Mouse (Mus musculus): ENCODE data around the gene Rftn2. TPM values are rescaled to one million over a fixed set of nuclear protein-coding genes. Genes with fewer than 3 reads are reported as not detected.

The Rftn2 gene
- polyA plus RNA-seq, 1 experiment from 2014 or later, result 13.0 TPM

- WGBS, result 25% methylated on average over 9 of the region's 11 CpGs
- H3K4me1 ChIP-seq, result peaks cover 9% of the 10 kb centered on the region
- no peaks in the 10 kb centered on the region for H3K9me3 ChIP-seq (replicated peaks)
- H3K27ac ChIP-seq, result no peak overlapping the region
- H3K4me2 ChIP-seq (replicated peaks), result 0 out of 2 replicates have a peak overlapping the region, but pooled peaks have one; percentile 21
- no peak overlapping the region for H3K9ac ChIP-seq
- H3K27me3 ChIP-seq, result no peaks in the 10 kb centered on the region
- peak; percentile 76 for ATAC-seq (ENCODE audit: low FRiP score)
- H3K36me3 ChIP-seq, result no peaks in the 10 kb centered on the region; the same call in 1 of the 2 replicates
- H3K4me3 ChIP-seq, result no peak overlapping the region
Measured at GRCm38 (mm10) chr1:55186592-55187210, 39.9 kb downstream of the Rftn2 start.

GRCm38 (mm10) chr1:55185718-55186117 is 40.9 kb downstream of the Rftn2 start:
- Histone ChIP-seq H3K36me3 (peaks cover 9% of the 10 kb centered on the region; the same call in 1 of the 2 replicates), H3K9me3 (replicated peaks) (peaks cover 2% of the 10 kb centered on the region; the same call in 1 of the 2 replicates), H3K4me1 (peaks cover 9% of the 10 kb centered on the region), H3K4me3 (no peak overlapping the region), H3K27ac (no peak overlapping the region), H3K4me2 (replicated peaks) (no peak overlapping the region), H3K27me3 (no peaks in the 10 kb centered on the region), H3K9ac (no peak overlapping the region)
- 94% methylated on average over 6 of the region's 6 CpGs for WGBS
- no peak for ATAC-seq (ENCODE audit: low FRiP score)

DNA sequence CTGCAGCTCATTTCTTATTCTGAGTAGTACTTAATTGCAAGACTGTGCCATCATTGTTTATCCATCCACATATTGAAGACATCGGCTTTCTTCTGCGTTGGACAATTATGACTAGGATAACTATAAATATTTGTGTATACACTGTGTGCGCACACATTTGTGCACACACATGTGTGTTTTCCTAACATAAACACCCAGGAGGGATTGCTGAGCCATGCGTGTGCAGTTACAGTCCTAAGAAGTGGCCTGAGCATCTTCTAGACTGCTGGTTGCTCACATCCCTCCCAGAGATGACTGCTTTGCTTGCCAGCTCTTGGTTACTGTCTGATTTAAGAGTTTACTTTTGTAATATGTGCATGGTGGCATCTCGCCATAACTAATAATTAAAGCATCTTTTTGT is 44.2 kb downstream of the Rftn2 start:
- Histone ChIP-seq H3K4me1 (peaks cover 9% of the 10 kb centered on the region), H3K9me3 (replicated peaks) (peaks cover 5% of the 10 kb centered on the region; the same call in 1 of the 2 replicates), H3K36me3 (peaks cover 13% of the 10 kb centered on the region; the same call in 1 of the 2 replicates), H3K4me3 (no peak overlapping the region), H3K27ac (no peak overlapping the region), H3K9ac (no peak overlapping the region), H3K4me2 (replicated peaks) (no peak overlapping the region), H3K27me3 (no peaks in the 10 kb centered on the region)
- ATAC-seq (ENCODE audit: low FRiP score), result no peak
- 91% methylated on average over 5 of the region's 5 CpGs for WGBS

DNA sequence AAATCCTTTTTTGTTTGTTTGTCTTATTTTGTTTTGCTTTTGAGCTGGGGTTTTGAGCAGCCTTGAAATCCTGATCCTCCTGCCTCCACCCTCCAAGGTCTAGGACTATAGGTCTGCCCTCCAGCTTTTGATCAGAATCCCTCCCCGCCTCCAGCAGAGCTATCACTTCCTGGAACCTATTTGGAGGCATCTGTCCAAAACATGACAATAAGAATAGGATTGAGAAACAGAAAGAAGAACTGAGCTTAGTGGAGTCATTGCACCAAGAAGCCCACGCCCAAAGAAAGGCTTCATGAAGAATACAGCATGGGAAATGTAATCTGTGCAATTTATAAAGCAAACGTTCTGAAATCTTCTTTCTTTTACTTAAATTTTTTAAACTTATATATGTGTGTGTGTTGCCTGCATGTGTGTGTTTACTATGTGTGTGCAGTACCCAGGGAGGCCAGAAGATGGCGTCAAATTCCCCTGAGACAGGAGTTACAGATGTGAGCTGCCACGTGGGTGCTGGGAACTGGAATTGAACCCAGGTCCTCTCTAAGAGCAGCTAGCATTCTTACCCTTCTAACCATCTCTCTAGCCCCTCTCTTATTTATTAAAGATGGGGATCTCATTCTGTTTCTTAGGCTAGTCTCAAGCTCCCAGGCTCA is 46.5 kb downstream of the Rftn2 start:
- Histone ChIP-seq H3K4me1 (no peaks in the 10 kb centered on the region), H3K4me3 (no peak overlapping the region), H3K27ac (no peak overlapping the region), H3K9ac (no peak overlapping the region), H3K9me3 (replicated peaks) (peaks cover 5% of the 10 kb centered on the region; the same call in 1 of the 2 replicates), H3K27me3 (no peaks in the 10 kb centered on the region), H3K4me2 (replicated peaks) (no peak overlapping the region), H3K36me3 (peaks cover 13% of the 10 kb centered on the region; the same call in 1 of the 2 replicates)
- no peak for ATAC-seq (ENCODE audit: low FRiP score)
- 88% methylated on average over 5 of the region's 5 CpGs for WGBS

DNA sequence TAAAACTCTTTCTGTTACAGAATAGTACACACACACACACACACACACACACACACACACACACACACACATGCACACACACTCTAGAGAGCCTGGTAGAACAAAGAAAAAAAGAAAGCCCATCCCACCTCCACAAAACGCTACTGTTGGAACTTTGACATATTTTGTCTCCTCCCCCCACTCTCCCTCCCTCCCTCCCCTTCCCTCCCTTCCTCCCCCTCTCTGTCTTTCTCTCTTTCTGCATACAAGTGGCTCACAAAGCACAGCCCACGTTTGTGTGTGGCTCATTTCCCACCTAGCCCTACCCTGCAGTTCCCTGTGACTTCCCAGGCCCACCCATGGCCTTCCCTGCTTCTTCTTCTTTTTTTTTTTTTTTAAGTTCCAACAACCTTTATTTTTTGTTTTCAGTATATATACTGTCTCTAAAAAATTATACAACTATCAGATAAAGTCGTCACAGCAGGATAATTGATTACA is 52.0 kb downstream of the Rftn2 start:
- Histone ChIP-seq H3K9ac (no peak overlapping the region), H3K27ac (no peak overlapping the region), H3K36me3 (peaks cover 3% of the 10 kb centered on the region; the same call in 1 of the 2 replicates), H3K27me3 (no peaks in the 10 kb centered on the region), H3K4me2 (replicated peaks) (no peak overlapping the region), H3K4me1 (no peaks in the 10 kb centered on the region), H3K9me3 (replicated peaks) (0 out of 2 replicates have a peak, but pooled peaks cover 3% of the 10 kb centered on the region), H3K4me3 (no peak overlapping the region)
- 30% methylated on average over 3 of the region's 3 CpGs for WGBS
- ATAC-seq (ENCODE audit: low FRiP score), result peak; percentile 38; the same call in 1 of the 2 replicates

DNA sequence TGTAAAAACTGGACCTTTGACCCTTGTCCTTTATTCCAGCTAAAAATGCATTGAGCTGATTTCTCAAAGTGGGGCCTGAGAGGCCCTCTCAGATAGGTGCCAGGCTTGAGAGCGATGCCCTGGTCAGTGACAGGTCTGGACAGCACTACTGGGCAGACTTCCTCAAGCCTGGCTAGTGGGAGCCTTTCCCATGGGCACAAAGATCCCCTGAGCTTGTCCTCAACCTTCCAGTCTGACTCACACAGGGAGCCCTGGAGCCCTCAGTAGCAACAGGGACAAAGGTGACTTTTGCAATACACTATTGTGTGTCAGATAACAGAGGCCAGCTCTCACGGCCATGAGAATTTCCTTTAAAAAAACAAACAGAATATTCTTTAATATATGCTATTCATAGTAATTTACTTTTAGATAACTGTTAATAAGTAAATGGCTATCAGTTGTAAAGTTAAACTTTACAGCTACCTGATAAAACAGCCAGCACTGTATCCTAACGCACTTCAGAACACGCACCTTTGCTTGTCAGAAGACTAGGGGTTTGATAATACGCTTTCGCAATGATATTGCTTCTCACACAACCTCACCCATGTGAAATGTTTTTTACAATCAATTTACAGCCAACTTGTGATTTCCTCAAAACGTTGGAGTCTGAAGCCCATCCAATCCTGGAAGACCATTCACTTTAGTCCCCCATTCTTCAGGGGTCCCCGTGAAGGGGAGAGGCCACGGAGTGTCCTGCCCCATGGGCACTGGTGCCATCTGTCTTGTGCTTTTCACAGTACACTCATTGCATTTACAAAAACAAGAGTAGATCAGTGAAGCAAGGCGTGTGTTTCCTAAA is 52.6 kb downstream of the Rftn2 start:
- peak; percentile 42; the same call in 1 of the 2 replicates for ATAC-seq (ENCODE audit: low FRiP score)
- Histone ChIP-seq H3K27ac (no peak overlapping the region), H3K4me1 (no peaks in the 10 kb centered on the region), H3K4me2 (replicated peaks) (no peak overlapping the region), H3K9me3 (replicated peaks) (peaks cover 9% of the 10 kb centered on the region), H3K27me3 (no peaks in the 10 kb centered on the region), H3K36me3 (peaks cover 3% of the 10 kb centered on the region), H3K4me3 (no peak overlapping the region), H3K9ac (no peak overlapping the region)
- WGBS, result 80% methylated on average over 10 of the region's 10 CpGs

- no peak overlapping the region for H3K27ac ChIP-seq
- 0 out of 2 replicates have a peak, but pooled peaks have one; percentile 54 for ATAC-seq (ENCODE audit: low FRiP score)
- peaks cover 3% of the 10 kb centered on the region for H3K36me3 ChIP-seq
- peak overlapping the region; percentile 30 for H3K4me2 ChIP-seq (replicated peaks)
- peaks cover 13% of the 10 kb centered on the region for H3K9me3 ChIP-seq (replicated peaks)
- H3K27me3 ChIP-seq, result no peaks in the 10 kb centered on the region
- no peaks in the 10 kb centered on the region for H3K4me1 ChIP-seq
- 0 out of 2 replicates have a peak overlapping the region, but pooled peaks have one; percentile 18 for H3K9ac ChIP-seq
- peak overlapping the region; percentile 10; the same call in 1 of the 2 replicates for H3K4me3 ChIP-seq
- WGBS, result 60% methylated on average over 22 of the region's 22 CpGs
Measured at GRCm38 (mm10) chr1:55171361-55172325, 54.9 kb downstream of the Rftn2 start.

DNA sequence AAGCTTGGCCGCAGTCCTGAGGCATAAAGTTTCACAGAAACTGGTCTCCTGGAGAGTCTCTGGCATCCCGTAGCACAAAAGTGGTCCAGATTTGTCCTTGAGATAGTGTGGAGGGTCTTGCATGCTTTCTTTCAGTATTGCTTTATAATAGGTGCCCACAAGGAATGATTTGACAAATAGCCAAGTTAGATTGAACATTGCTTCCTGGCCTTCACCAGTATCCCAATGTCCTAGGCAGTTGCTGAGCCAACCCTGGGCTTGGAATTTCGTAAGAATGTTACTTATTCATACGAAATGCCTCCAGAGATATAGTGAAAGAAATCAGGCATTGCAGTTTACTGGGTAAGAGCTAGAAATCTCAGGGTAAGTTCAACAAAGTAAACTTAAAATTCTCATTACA is 58.0 kb downstream of the Rftn2 start:
- Histone ChIP-seq H3K4me2 (replicated peaks) (no peak overlapping the region), H3K36me3 (peaks cover 3% of the 10 kb centered on the region), H3K4me1 (no peaks in the 10 kb centered on the region), H3K27ac (no peak overlapping the region), H3K4me3 (no peak overlapping the region), H3K9ac (no peak overlapping the region), H3K27me3 (no peaks in the 10 kb centered on the region), H3K9me3 (replicated peaks) (peaks cover 13% of the 10 kb centered on the region)
- WGBS, result 88% methylated on average over 4 of the region's 4 CpGs
- ATAC-seq (ENCODE audit: low FRiP score), result no peak

GRCm38 (mm10) chr1:55167560-55167959 is 59.0 kb downstream of the Rftn2 start:
- H3K27me3 ChIP-seq, result no peaks in the 10 kb centered on the region
- no peaks in the 10 kb centered on the region for H3K4me1 ChIP-seq
- peaks cover 10% of the 10 kb centered on the region for H3K9me3 ChIP-seq (replicated peaks)
- no peak for ATAC-seq (ENCODE audit: low FRiP score)
- H3K27ac ChIP-seq, result no peak overlapping the region
- no peak overlapping the region for H3K4me3 ChIP-seq
- WGBS, result 79% methylated on average over 4 of the region's 4 CpGs
- no peak overlapping the region for H3K4me2 ChIP-seq (replicated peaks)
- no peak overlapping the region for H3K9ac ChIP-seq
- no peaks in the 10 kb centered on the region; the same call in 1 of the 2 replicates for H3K36me3 ChIP-seq

GRCm38 (mm10) chr1:55164005-55164404 is 62.6 kb downstream of the Rftn2 start:
- Histone ChIP-seq H3K4me3 (no peak overlapping the region), H3K9ac (no peak overlapping the region), H3K27me3 (no peaks in the 10 kb centered on the region), H3K4me2 (replicated peaks) (no peak overlapping the region), H3K9me3 (replicated peaks) (peaks cover 5% of the 10 kb centered on the region), H3K4me1 (no peaks in the 10 kb centered on the region), H3K36me3 (peaks cover 3% of the 10 kb centered on the region; the same call in 1 of the 2 replicates), H3K27ac (no peak overlapping the region)
- ATAC-seq (ENCODE audit: low FRiP score), result no peak
- 71% methylated on average over 5 of the region's 5 CpGs for WGBS

DNA sequence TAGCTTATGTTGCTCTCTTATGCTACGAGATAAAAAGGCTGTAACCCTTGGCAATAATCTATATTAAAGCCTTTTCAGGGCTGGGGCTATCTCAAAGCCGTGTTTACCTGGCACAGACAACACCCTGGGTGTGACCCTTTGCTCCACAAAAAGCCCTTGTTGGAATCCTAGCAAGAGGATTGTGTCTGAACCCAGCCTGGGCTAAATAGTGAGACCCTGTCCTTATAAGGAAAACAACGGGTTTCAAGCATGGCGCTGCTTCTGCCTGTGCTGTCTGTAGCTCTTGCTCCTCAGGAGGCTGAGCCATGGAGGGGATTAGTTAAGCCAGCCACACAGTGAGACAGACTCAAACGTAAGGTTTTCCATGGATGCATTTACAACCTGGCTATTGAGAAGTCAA is 63.8 kb downstream of the Rftn2 start:
- H3K4me1 ChIP-seq, result no peaks in the 10 kb centered on the region
- H3K9me3 ChIP-seq (replicated peaks), result no peaks in the 10 kb centered on the region
- ATAC-seq (ENCODE audit: low FRiP score), result no peak
- H3K36me3 ChIP-seq, result peaks cover 4% of the 10 kb centered on the region
- H3K4me2 ChIP-seq (replicated peaks), result no peak overlapping the region
- no peak overlapping the region for H3K9ac ChIP-seq
- H3K4me3 ChIP-seq, result no peak overlapping the region
- no peaks in the 10 kb centered on the region for H3K27me3 ChIP-seq
- WGBS, result 72% methylated on average over 5 of the region's 5 CpGs
- no peak overlapping the region for H3K27ac ChIP-seq

Data from hindbrain, embryonic 12.5 days (tissue).